Mouse (Mus musculus): ENCODE results near the gene Kat2a.

DNA sequence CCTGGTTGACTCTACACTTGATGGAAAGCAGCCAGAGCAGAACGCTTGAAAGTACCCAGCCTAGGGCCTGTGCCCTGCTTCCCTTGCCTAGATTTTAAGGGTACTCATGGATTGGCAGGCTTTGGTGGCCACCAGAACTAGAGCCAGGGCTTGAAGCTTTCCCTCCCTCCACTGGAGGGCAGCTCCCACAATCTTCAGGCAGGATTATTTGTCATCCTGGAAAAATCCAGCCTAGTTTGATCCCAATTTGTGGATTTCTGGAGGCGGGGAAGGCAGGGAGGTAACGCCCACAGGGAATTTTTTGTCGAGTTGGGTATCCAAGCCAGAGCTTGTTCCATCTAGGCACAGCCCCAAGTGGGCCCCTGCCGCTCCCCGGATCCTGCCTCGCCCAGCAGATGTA lies 21.9 kb downstream of the Kat2a start:
- TF ChIP-seq POLR2A (IDR thresholded peaks at IDR 0.05; ENCODE audit: control insufficient read depth in 1 of 2, insufficient read depth in 1 of 2, low read depth in 1 of 2, low read length in 2 of 2, poor library complexity in 1 of 2), result no peak
- no peak for TF ChIP-seq EP300 (IDR thresholded peaks at IDR 0.05; ENCODE audit: low read depth in 1 of 2, low read length in 2 of 2)

Data from MEL (cell line).